Mouse (Mus musculus): ENCODE data around the gene 5730522E02Rik.

5730522E02Rik gene

GRCm38 (mm10) chr11:25819789-25820188 lies 390.8 kb downstream of the 5730522E02Rik start:
- DNase-seq (ENCODE audit: low spot score in 2 of 2), result no peak

- no peak for DNase-seq (ENCODE audit: low spot score in 2 of 2)
These were observed 397.1 kb downstream of the 5730522E02Rik start for GRCm38 (mm10) chr11:25813446-25813845.

- DNase-seq (ENCODE audit: low spot score in 2 of 2), result no peak
These were observed 422.9 kb downstream of the 5730522E02Rik start for GRCm38 (mm10) chr11:25787691-25788090.

- DNase-seq (ENCODE audit: low spot score in 2 of 2), result no peak
These were observed 438.3 kb downstream of the 5730522E02Rik start for GRCm38 (mm10) chr11:25772231-25772630.

- no peak for DNase-seq (ENCODE audit: low spot score in 2 of 2)
These were observed 439.5 kb downstream of the 5730522E02Rik start for GRCm38 (mm10) chr11:25770991-25771568.

GRCm38 (mm10) chr11:25767584-25768333 lies 442.8 kb downstream of the 5730522E02Rik start:
- no peak for DNase-seq (ENCODE audit: low spot score in 2 of 2)

- DNase-seq (ENCODE audit: low spot score in 2 of 2), result no peak
These were observed 457.2 kb downstream of the 5730522E02Rik start for GRCm38 (mm10) chr11:25753156-25753899.

GRCm38 (mm10) chr11:25752418-25752817 lies 458.1 kb downstream of the 5730522E02Rik start:
- DNase-seq (ENCODE audit: low spot score in 2 of 2), result no peak

GRCm38 (mm10) chr11:25747098-25747862 lies 463.3 kb downstream of the 5730522E02Rik start:
- DNase-seq (ENCODE audit: low spot score in 2 of 2), result no peak

- no peak for DNase-seq (ENCODE audit: low spot score in 2 of 2)
These were observed 466.9 kb downstream of the 5730522E02Rik start for GRCm38 (mm10) chr11:25743664-25744063.

- DNase-seq (ENCODE audit: low spot score in 2 of 2), result no peak
These were observed 473.3 kb downstream of the 5730522E02Rik start for GRCm38 (mm10) chr11:25737255-25737654.

- no peak for DNase-seq (ENCODE audit: low spot score in 2 of 2)
These were observed 481.1 kb downstream of the 5730522E02Rik start for GRCm38 (mm10) chr11:25729476-25729875.

GRCm38 (mm10) chr11:25715447-25716321 lies 494.9 kb downstream of the 5730522E02Rik start:
- DNase-seq (ENCODE audit: low spot score in 2 of 2), result no peak

GRCm38 (mm10) chr11:25710559-25710958 lies 500.0 kb downstream of the 5730522E02Rik start:
- no peak for DNase-seq (ENCODE audit: low spot score in 2 of 2)

- DNase-seq (ENCODE audit: low spot score in 2 of 2), result no peak
These were observed 500.7 kb downstream of the 5730522E02Rik start for GRCm38 (mm10) chr11:25709892-25710291.

- DNase-seq (ENCODE audit: low spot score in 2 of 2), result no peak
These were observed 506.0 kb downstream of the 5730522E02Rik start for GRCm38 (mm10) chr11:25704332-25705168.

GRCm38 (mm10) chr11:25702791-25703190 lies 507.8 kb downstream of the 5730522E02Rik start:
- DNase-seq (ENCODE audit: low spot score in 2 of 2), result no peak

- DNase-seq (ENCODE audit: low spot score in 2 of 2), result no peak
These were observed 512.9 kb downstream of the 5730522E02Rik start for GRCm38 (mm10) chr11:25697508-25698193.

GRCm38 (mm10) chr11:25696168-25696567 lies 514.4 kb downstream of the 5730522E02Rik start:
- DNase-seq (ENCODE audit: low spot score in 2 of 2), result no peak
